Mouse (Mus musculus): Measurements from ENCODE around the gene Fads3.

Fads3 gene

GRCm38 (mm10) chr19:10071892-10072291 is 30.5 kb downstream of the Fads3 start:
- DNase-seq: peak; percentile 28

- DNase-seq: peak; percentile 36
Observed at GRCm38 (mm10) chr19:10073145-10073544, 31.8 kb downstream of the Fads3 start.

GRCm38 (mm10) chr19:10078392-10078791 is 37.0 kb downstream of the Fads3 start:
- DNase-seq: no peak

- no peak for DNase-seq
Observed at GRCm38 (mm10) chr19:10080384-10080783, 39.0 kb downstream of the Fads3 start.

GRCm38 (mm10) chr19:10082105-10082504 is 40.7 kb downstream of the Fads3 start:
- no peak for DNase-seq

GRCm38 (mm10) chr19:10085454-10085853 is 44.1 kb downstream of the Fads3 start:
- DNase-seq: no peak

- no peak for DNase-seq
Observed at GRCm38 (mm10) chr19:10086976-10087375, 45.6 kb downstream of the Fads3 start.

GRCm38 (mm10) chr19:10093829-10094228 is 52.5 kb downstream of the Fads3 start:
- DNase-seq: no peak

- DNase-seq: no peak
Observed at GRCm38 (mm10) chr19:10094695-10095094, 53.3 kb downstream of the Fads3 start.

GRCm38 (mm10) chr19:10096371-10096876 is 55.1 kb downstream of the Fads3 start:
- no peak for DNase-seq

- DNase-seq: no peak
Observed at GRCm38 (mm10) chr19:10097826-10098225, 56.5 kb downstream of the Fads3 start.

GRCm38 (mm10) chr19:10100631-10101071 is 59.3 kb downstream of the Fads3 start:
- peak; percentile 92 for DNase-seq

GRCm38 (mm10) chr19:10101341-10102053 is 60.1 kb downstream of the Fads3 start, which contains the start of gene Fads2:
Fads2 (minus strand) TSS chr19:10101746.
- peak; percentile 90 for DNase-seq

- no peak for DNase-seq
Observed at GRCm38 (mm10) chr19:10102054-10102700, 60.8 kb downstream of the Fads3 start.

- DNase-seq: no peak
Observed at GRCm38 (mm10) chr19:10104234-10104633, 62.9 kb downstream of the Fads3 start.

GRCm38 (mm10) chr19:10105034-10105493 is 63.7 kb downstream of the Fads3 start:
- DNase-seq: no peak

- DNase-seq: no peak
Observed at GRCm38 (mm10) chr19:10106634-10107033, 65.3 kb downstream of the Fads3 start.

GRCm38 (mm10) chr19:10107051-10107611 is 65.8 kb downstream of the Fads3 start:
- no peak for DNase-seq

- no peak for DNase-seq
Observed at GRCm38 (mm10) chr19:10108129-10108528, 66.8 kb downstream of the Fads3 start.

- DNase-seq: no peak
Observed at GRCm38 (mm10) chr19:10108666-10109065, 67.3 kb downstream of the Fads3 start.
